Mouse (Mus musculus): Measurements from ENCODE around the gene Mitf.

DNA sequence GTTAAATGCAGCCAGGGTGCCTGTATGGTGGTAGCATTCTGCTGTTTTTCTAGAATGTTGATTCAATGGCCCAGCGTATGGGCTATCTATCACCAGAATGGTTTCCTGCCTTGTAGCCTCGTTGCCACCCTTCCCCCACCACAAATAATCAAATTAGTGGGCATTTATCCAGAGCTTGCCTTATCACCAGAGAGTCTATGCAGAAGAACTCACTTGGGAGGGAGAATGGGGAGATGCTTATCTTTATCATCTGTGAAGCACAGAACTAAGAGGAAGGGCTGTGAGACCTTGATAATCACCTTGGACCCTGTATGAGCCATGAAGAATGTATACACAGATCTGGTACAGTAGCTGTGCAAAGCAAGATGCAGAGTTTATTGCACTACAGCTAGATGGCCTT is 70.1 kb downstream of the Mitf start:
- no peak for TF ChIP-seq CTCF (IDR thresholded peaks at IDR 0.05; ENCODE audit: low read depth, low read length)
- TF ChIP-seq GATA1 (IDR thresholded peaks at IDR 0.05; ENCODE audit: borderline replicate concordance, low read length): no peak
